Mouse (Mus musculus) lung, embryonic 16.5 days (tissue): ENCODE results near the gene Olfm1. TPM values are rescaled to one million over a fixed set of nuclear protein-coding genes. Genes with fewer than 3 reads are reported as not detected.

Experiments used
- ATAC-seq: fragments of 200-750 bp; cut with Nextera tagmentation; 2 replicates; pipeline ENCODE4 v1.8.0; 2017; ENCODE audit warnings: low read depth, mild to moderate bottlenecking, moderate library complexity
- H3K27ac ChIP-seq: fragments of 300-500 bp; sonication (generic); 2 replicates; pipeline ENCODE4 v1.5.1; 2014; ENCODE audit warnings: mild to moderate bottlenecking, control low read depth, low read length
- H3K27me3 ChIP-seq: fragments of 300-500 bp; sonication (generic); 2 replicates; pipeline ENCODE4 v1.6.1; 2014; ENCODE audit warnings: low read depth, low read length, mixed read lengths; ENCODE audit not compliant: control insufficient read depth, insufficient read depth
- H3K36me3 ChIP-seq: fragments of 300-500 bp; sonication (generic); 2 replicates; pipeline ENCODE4 v1.6.1; 2014; ENCODE audit warnings: low read length; ENCODE audit not compliant: control insufficient read depth, insufficient read depth
- H3K4me1 ChIP-seq: fragments of 300-500 bp; sonication (generic); replicated peaks from 2 replicates; pipeline ENCODE4 v1.6.1; 2014; ENCODE audit warnings: low read length, mixed read lengths; ENCODE audit not compliant: control insufficient read depth, insufficient read depth
- H3K4me2 ChIP-seq: fragments of 300-500 bp; sonication (generic); 2 replicates; pipeline ENCODE4 v1.6.1; 2014; ENCODE audit warnings: low read depth, low read length, control low read depth
- H3K4me3 ChIP-seq: fragments of 300-500 bp; sonication (generic); 2 replicates; pipeline ENCODE4 v1.5.1; 2014; ENCODE audit warnings: mild to moderate bottlenecking, low read length, control low read depth
- H3K9ac ChIP-seq: fragments of 300-500 bp; sonication (generic); 2 replicates; pipeline ENCODE4 v1.6.1; 2014; ENCODE audit warnings: low read length, control low read depth
- H3K9me3 ChIP-seq: fragments of 300-500 bp; sonication (generic); 2 replicates; pipeline ENCODE4 v1.6.1; 2016; ENCODE audit warnings: low read length; ENCODE audit not compliant: control insufficient read depth
- WGBS: fragments of 180-500 bp; shearing (Covaris S2); extraction: QIAGEN DNeasy Blood & Tissue Kit; methylation state at CpG from one replicate; pipeline ENCODE4 v1.1.7; 2014; 5-methylcytosine and 5-hydroxymethylcytosine counted together
- polyA plus RNA-seq: library from polyadenylated mRNA; unstranded; fragments of >200 nt; fragmentation: Nextera tagmentation; extraction: Ambion mirVana; gene quantifications from 2 replicates; pipeline ENCODE4 v1.2.1, GENCODE M21; 2015

Gene Olfm1
- polyA plus RNA-seq, 1 experiment from 2014 or later = 9.2 TPM

- H3K36me3 ChIP-seq = no peaks in the 10 kb centered on the region
- no peaks in the 10 kb centered on the region for H3K9me3 ChIP-seq
- H3K27me3 ChIP-seq = no peaks in the 10 kb centered on the region
- no peak overlapping the region for H3K4me3 ChIP-seq
- no peak overlapping the region for H3K9ac ChIP-seq
- 9% methylated on average over 4 of the region's 4 CpGs for WGBS
- H3K27ac ChIP-seq = peak overlapping the region; percentile 64
- peak; percentile 74 for ATAC-seq
- H3K4me1 ChIP-seq = peaks cover 3% of the 10 kb centered on the region
- no peak overlapping the region for H3K4me2 ChIP-seq
These were observed 77.8 kb downstream of the Olfm1 start for GRCm38 (mm10) chr2:28270561-28270960.

GRCm38 (mm10) chr2:28272218-28272965, 79.6 kb downstream of the Olfm1 start:
- Histone ChIP-seq H3K4me1 (peaks cover 3% of the 10 kb centered on the region), H3K27ac (no peak overlapping the region), H3K9ac (no peak overlapping the region), H3K4me3 (no peak overlapping the region), H3K9me3 (no peaks in the 10 kb centered on the region), H3K4me2 (no peak overlapping the region), H3K36me3 (no peaks in the 10 kb centered on the region), H3K27me3 (no peaks in the 10 kb centered on the region)
- 66% methylated on average over 11 of the region's 11 CpGs for WGBS
- no peak for ATAC-seq

- Histone ChIP-seq H3K4me3 (no peak overlapping the region), H3K27me3 (no peaks in the 10 kb centered on the region), H3K4me1 (peaks cover 3% of the 10 kb centered on the region), H3K9me3 (no peaks in the 10 kb centered on the region), H3K9ac (no peak overlapping the region), H3K4me2 (no peak overlapping the region), H3K36me3 (no peaks in the 10 kb centered on the region), H3K27ac (no peak overlapping the region)
- ATAC-seq = no peak
- WGBS = 84% methylated on average over 5 of the region's 5 CpGs
These were observed 81.2 kb downstream of the Olfm1 start for GRCm38 (mm10) chr2:28274006-28274405.

- H3K4me2 ChIP-seq = no peak overlapping the region
- H3K36me3 ChIP-seq = no peaks in the 10 kb centered on the region
- no peak for ATAC-seq
- no peaks in the 10 kb centered on the region for H3K9me3 ChIP-seq
- H3K27me3 ChIP-seq = no peaks in the 10 kb centered on the region
- no peak overlapping the region for H3K27ac ChIP-seq
- no peak overlapping the region for H3K9ac ChIP-seq
- 76% methylated on average over 3 of the region's 3 CpGs for WGBS
- peaks cover 2% of the 10 kb centered on the region for H3K4me1 ChIP-seq
- H3K4me3 ChIP-seq = no peak overlapping the region
These were observed 82.6 kb downstream of the Olfm1 start for GRCm38 (mm10) chr2:28275345-28275744.

- Histone ChIP-seq H3K4me1 (no peaks in the 10 kb centered on the region), H3K36me3 (no peaks in the 10 kb centered on the region), H3K4me3 (no peak overlapping the region), H3K4me2 (no peak overlapping the region), H3K27ac (no peak overlapping the region), H3K9ac (no peak overlapping the region), H3K9me3 (no peaks in the 10 kb centered on the region), H3K27me3 (no peaks in the 10 kb centered on the region)
- peak; percentile 66; the same call in 1 of the 2 replicates for ATAC-seq
- 9% methylated on average over 7 of the region's 7 CpGs for WGBS
These were observed 85.4 kb downstream of the Olfm1 start for GRCm38 (mm10) chr2:28278150-28278549.

- 59% methylated on average over 10 of the region's 10 CpGs for WGBS
- Histone ChIP-seq H3K4me1 (no peaks in the 10 kb centered on the region), H3K4me2 (no peak overlapping the region), H3K27ac (no peak overlapping the region), H3K9me3 (no peaks in the 10 kb centered on the region), H3K36me3 (no peaks in the 10 kb centered on the region), H3K9ac (no peak overlapping the region), H3K27me3 (no peaks in the 10 kb centered on the region), H3K4me3 (no peak overlapping the region)
- ATAC-seq = no peak
These were observed 86.1 kb downstream of the Olfm1 start for GRCm38 (mm10) chr2:28278853-28279252.

Other genes with a start within 250 kb of the Olfm1 start
- 0.25 and 1.4 TPM in 2 replicates for gene Fcnb, start 108.1 kb upstream of the Olfm1 start, polyA plus RNA-seq